Mouse (Mus musculus) kidney, adult 9 months (tissue): ENCODE data around the gene Tas1r1.

Experiments used
- DNase-seq: peaks from one replicate; pipeline ENCODE4 v3.0.0; 2022

Gene Tas1r1

GRCm38 (mm10) chr4:152009076-152010051 is 29.0 kb downstream of the Tas1r1 start:
- DNase-seq: peak; percentile 64

DNA sequence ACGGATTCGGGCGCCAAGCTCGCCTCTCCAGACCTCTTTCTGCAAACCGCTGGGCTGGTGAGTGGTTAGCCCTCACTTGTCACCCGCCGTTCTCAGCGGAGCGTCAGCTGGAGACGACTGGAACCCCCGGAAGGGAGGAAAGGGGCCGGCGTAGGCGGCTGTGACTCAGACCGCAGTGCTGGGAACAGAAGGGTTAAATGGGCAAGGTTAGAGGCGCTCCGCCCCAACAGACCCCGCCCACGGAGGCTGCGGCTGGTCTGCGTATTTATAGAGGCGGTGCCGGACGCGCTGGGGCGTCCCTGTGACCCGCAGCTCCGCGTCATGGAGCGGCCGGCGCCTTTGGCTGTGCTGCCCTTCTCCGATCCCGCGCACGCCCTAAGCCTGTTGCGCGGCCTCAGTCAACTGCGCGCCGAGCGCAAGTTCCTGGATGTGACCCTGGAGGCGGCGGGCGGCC is 29.7 kb downstream of the Tas1r1 start, which contains the start of gene Klhl21:
Klhl21 (plus strand) TSS at position 182 of the 454 bp plus-strand sequence.
- DNase-seq: peak; percentile 96

DNA sequence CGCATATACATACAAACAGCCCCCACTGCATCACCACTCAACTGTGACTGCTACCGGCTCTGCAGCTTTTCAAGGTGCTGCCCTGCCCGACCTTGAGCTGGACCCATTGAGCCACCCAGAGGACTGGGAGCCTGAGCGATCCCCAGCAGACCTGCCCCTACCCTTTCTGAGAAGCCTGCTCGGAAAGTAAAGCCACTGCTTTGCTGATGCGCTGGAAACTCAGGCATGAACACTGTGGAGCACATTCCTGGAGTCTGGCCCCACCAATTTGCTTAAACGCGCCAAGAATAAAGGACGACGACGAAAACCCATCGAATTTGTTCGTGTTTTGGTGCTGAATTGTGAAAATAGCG is 30.2 kb downstream of the Tas1r1 start:
- peak; percentile 51 for DNase-seq

GRCm38 (mm10) chr4:152007481-152008147 is 30.8 kb downstream of the Tas1r1 start:
- peak; percentile 66 for DNase-seq

DNA sequence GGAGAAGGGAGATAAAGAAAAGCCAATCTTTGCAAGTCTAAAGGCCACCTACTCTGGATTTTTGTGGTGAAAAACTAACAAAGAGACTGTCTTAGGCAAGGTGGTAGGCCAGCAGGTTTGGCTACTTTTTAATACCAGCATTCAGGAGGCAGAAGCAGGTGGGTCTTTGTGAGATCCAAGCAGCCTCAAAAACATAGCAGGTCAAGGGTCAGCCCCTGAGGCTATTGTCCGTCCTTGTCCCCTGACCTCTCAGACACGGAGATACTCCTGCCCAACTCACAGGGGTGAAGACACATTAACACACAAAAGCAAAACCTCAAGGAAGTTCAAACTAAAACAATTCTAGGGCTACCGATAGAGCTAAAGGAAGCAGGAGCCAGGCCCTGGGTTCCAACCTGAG is 31.6 kb downstream of the Tas1r1 start:
- DNase-seq: peak; percentile 32

DNA sequence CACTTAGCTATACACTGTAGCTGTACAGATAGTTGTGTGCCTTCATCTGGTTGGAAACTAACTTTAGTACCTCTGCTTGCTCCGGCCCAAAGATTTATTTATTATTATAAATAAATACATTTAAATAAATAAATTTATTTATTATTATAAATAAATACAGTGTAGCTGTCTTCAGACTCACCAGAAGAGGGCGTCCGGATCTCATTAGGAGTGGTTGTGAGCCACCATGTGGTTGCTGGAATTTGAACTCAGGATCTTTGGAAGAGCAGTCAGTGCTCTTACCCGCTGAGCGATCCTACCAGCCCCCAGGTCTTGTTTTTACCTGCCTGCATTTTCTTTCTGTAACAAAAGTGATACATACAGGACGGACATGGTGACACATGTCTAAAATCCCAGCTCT is 32.2 kb downstream of the Tas1r1 start:
- DNase-seq: peak; percentile 36

DNA sequence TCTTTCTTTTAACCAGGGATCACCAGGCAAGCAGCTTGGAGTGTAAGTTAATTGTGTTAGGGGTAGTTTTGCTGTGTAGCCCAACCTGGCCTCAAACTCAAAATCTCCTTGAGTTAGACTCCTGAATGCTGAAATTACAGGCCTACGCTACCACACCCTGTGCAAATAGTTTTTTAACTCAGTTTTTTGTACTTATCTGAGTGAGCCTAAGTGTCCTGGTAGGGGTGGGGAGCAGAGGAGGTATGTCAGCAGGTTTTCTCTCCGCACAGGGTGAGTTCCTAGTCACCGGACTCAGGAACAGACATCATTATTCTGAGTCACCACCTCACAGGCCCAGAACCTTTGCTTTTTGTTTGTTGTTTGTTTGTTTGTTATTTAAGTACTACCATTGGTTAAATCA is 36.3 kb downstream of the Tas1r1 start:
- DNase-seq: no peak

DNA sequence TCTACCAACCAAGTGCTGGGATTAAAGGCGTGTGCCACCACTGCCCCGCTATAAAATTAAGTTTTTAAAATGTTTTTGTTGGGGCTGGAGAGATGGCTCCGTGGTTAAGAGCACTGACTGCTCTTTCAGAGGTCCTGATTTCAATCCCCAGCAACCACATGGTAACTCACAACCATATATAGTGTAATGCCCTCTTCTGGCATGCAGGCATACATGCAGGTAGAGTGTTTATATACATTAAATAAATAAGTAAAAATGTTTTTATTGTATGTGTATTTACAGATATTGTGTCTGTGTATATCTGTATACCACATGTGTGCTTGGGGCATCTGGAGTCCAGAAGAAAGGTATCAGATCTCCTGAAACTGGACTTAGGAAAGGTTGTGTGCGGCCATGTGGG is 37.0 kb downstream of the Tas1r1 start:
- DNase-seq: no peak

DNA sequence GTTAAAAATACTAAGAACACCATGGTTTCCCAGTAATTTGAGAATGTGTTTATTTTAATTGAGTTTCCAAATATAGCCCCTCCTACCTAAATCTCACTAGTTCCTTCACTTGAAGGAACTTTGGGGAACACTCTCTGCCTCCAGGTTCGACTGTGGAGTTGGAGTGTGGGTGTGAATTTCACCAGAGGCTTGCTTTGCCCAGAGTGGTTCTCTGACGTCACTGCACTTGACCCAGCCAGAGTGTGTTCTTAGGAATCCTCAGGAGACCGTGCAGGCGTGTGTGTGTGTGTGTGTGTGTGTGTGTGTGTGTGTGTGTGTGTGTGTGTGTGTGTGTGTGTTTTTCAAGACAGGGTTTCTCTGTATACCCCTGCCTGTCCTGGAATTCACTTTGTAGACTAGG is 37.5 kb downstream of the Tas1r1 start:
- DNase-seq: no peak

GRCm38 (mm10) chr4:151999481-151999880 is 38.9 kb downstream of the Tas1r1 start:
- no peak for DNase-seq

GRCm38 (mm10) chr4:151997701-151998100 is 40.7 kb downstream of the Tas1r1 start:
- no peak for DNase-seq

DNA sequence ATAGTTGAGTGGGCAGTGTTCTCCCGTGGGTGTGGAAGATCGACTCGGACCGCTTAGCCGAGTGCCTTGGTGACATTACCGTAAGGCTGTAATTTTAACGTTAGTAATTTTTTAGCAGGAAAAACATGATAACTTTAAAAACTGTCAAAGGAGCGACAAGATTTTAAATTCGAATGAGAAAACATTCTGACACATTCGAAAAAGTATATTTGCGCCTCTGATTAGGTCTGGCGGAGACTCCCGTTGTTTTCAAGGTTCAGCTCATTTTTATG is 41.5 kb downstream of the Tas1r1 start:
- DNase-seq: no peak

DNA sequence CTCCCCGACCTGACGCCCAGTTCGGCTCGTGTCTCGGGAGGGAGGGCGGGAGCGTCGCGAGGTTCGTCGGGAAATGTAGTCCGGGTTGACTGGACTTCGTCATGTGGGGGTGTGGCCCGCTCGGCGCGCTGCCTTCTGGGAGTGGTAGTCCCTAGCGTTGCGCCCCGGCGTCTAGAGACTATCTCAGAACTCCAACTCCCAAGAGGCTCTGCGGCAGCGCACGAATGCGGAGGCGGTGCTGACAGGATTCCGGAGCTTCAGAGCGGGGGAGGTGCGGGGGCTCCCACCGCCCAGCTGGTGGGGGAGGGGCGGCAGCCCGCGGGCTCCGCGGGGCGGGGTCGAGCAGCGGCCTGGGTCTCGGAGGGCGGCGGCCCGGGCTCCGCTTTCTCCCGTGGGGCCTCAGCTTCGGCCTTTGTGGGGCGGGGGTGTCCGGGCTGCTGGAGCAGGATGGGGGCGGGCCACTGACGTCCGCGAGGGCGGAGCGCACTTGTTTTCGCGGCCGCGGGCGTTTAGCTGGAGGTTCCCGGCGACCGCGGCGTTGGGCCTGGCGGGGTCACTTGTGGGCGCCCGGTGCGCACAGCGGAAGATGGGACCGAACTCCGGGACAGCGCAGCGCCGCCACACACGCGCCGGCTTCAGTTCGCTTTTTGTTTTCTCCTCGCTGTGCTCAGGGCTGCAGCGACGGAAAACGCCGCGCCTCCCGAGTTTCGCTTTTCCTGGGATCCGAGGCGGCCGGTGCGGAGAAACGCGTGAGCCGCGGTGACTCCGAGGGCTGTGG is 42.0 kb downstream of the Tas1r1 start, which contains the start of gene Phf13:
Phf13 (minus strand) TSS at position 86 of the 778 bp plus-strand sequence.
- DNase-seq: peak; percentile 99

DNA sequence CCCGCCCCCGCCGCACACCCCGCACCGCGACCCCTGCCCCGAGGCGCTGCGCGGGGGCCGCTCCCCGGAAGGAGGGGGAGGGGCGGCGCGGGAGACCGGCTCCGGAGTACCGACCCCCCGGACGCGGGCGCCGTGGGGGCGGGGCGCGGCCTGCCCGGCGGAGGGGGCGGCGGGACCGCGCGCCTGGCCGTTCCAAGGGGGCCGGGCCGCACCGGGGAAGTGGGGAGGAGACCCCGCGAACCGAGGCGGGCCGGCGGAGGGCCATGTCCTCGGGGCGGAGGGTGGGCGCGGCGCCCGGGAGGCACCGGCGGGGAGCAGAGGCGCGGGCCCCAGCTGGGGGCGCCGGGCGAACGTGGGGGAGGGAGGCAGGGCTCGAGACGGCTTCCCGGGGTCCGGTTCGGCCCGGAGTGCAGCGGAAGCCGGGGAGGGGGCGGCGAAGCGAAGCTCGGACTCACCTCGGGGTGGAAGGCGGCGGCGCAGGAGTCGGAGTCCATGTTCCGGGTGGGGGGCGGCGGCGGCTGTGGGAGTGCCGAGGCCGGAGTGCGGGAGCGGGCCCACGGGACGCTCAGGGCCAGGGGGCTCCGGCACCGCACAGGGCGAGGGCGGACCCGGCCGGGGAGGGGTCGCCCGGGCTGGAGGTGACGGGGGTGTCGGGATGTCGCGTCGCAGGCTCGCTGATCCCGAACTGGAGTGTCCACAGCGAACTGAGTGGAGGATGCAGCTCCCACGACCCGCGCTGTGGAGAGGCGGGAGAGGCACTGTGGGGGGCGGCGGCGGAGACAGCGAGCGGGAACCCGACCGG is 42.8 kb downstream of the Tas1r1 start:
- no peak for DNase-seq

DNA sequence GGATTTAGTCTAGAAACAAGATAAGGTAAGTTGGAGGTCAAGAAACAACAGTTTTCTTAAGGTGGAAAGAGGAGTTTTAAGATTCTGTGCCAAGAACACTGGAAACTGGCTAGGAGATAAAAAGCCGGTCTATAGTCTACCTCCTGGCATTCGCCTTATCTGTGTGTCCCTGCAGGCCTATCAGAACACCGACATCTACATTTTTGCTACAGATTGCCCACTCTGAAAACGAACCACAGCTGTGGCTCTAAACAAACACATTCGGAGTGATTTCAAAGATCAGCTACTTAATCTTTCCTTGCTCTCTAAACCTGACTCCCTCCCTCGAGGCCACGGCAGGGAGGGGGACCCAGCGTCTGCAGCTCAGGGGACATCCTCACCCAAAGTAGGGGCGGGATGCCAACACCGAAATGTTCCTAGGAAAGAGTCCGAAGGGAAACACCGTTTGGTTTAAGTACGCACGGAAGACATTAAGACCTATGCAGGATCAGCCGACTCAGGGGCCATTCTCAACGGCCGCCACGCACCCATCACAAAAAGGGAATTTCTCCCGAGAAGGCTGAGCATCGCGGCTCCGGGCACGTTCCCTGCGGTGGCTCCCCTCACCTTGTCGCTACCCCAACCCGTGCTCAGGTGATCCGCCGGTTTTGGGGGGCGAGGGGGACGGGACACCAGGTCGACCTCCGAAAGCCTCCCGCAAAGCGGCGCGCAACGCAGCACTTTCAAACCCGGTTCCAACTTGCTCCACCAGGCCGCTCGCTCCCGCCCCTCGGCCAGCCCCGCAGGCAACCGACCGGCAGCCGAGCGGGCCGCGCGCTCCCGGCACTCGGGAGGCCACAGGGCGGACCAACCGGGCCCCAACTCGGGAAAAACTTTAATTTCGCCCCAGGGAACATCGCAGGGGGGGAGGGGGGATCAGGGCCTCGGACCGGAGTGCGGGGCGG is 43.9 kb downstream of the Tas1r1 start:
- no peak for DNase-seq

DNA sequence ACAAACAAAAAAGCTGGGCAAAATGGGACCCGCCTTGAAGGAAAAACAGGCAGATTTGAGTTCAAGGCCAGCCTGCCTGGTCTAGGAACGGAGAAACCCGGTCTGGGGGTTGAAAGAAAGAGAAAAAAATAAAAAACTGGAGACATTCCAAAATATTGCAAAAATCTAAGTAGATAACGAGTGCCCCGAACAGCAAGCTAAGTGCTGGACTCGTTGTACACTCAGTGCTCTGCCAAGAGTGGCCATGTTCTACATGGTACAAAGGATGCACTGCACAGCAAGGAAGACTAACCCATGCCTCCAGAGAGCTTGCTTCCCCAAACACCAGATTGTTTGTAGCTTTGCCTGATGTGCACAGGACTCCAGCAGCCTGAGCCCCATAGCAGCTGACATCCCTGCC is 45.3 kb downstream of the Tas1r1 start:
- no peak for DNase-seq

- no peak for DNase-seq
Observed at GRCm38 (mm10) chr4:151992091-151992490, 46.3 kb downstream of the Tas1r1 start.

GRCm38 (mm10) chr4:151989110-151989488 is 49.3 kb downstream of the Tas1r1 start:
- no peak for DNase-seq

GRCm38 (mm10) chr4:151988342-151989109 is 49.8 kb downstream of the Tas1r1 start, which contains the start of gene Thap3:
Gene Thap3 (minus strand): TSS chr4:151988997.
- DNase-seq: peak; percentile 82

GRCm38 (mm10) chr4:151988014-151988341 is 50.4 kb downstream of the Tas1r1 start:
- DNase-seq: no peak

- no peak for DNase-seq
Observed at GRCm38 (mm10) chr4:151986650-151987049, 51.7 kb downstream of the Tas1r1 start.
